8 mouse cellular contexts compared by ENCODE assay signal in genomic region chr10:84388357-84389141, GRCm38 (mm10). TPM values are rescaled to one million over a fixed set of nuclear protein-coding genes. Genes with fewer than 3 reads are reported as not detected.
A peak's percentile ranks its signal among the peaks of the same experiment; 100 is the strongest.
DNase-seq lines count a peak whose midpoint lies in the region; ATAC-seq lines count a peak whose summit lies in the region.

No protein-coding gene starts in this region.

- H3K4me2 ChIP-seq in intestine, embryonic 16.5 days (ENCODE audit: low read depth, low read length) = 0 out of 2 replicates have a peak overlapping the region, but pooled peaks have one; percentile 0

- no peak overlapping the region for H3K4me3 ChIP-seq in intestine, embryonic 16.5 days (ENCODE audit: low read length)

- no peak overlapping the region for H3K9ac ChIP-seq in intestine, embryonic 16.5 days (ENCODE audit: low read depth, low read length)

- H3K4me1 ChIP-seq in intestine, embryonic 16.5 days (ENCODE audit: control insufficient read depth, insufficient read depth, low read length) = peaks cover 32% of the 10 kb centered on the region

- DNase-seq in urinary bladder, postnatal 14 days (ENCODE audit: low spot score) = peak; percentile 28
- DNase-seq in urinary bladder, adult 2 months (ENCODE audit: low spot score) = no peak
- DNase-seq in gastrocnemius, postnatal 25 days = peak; percentile 38
- DNase-seq in lung, postnatal 10 days = peak; percentile 71
- peak; percentile 54 for DNase-seq in retina, postnatal 1 day
- DNase-seq in B cell, adult 2 months = no peak
- no peak for DNase-seq in thymus, postnatal 14 days

- H3K27me3 ChIP-seq in intestine, embryonic 16.5 days (replicated peaks; ENCODE audit: control insufficient read depth, insufficient read depth, low read length) = no peaks in the 10 kb centered on the region

- no peaks in the 10 kb centered on the region for H3K9me3 ChIP-seq in intestine, embryonic 16.5 days (ENCODE audit: control insufficient read depth, low read length)

- peak; percentile 43 for ATAC-seq in intestine, embryonic 16.5 days

- H3K27ac ChIP-seq in intestine, embryonic 16.5 days (ENCODE audit: low read length) = peak overlapping the region; percentile 59

- 40% methylated on average over 22 of the region's 22 CpGs for WGBS in intestine, embryonic 16.5 days

- H3K36me3 ChIP-seq in intestine, embryonic 16.5 days (ENCODE audit: control insufficient read depth, insufficient read depth, low read length) = no peaks in the 10 kb centered on the region

RNA-seq across cellular contexts. Expression of gene Nuak1, which starts 51.8 kb away (rescaled TPM):
- polyA plus RNA-seq in urinary bladder, adult 2 months (2012; rRNA removed) = 7.6 and 9.1 TPM in 2 replicates
- 10 to 100 TPM; 12.6 to 19.4 TPM for total RNA-seq in gastrocnemius, postnatal 25 days (2021)
- 0.59 and 0.66 TPM in 2 replicates for polyA plus RNA-seq in intestine, embryonic 16.5 days (2015; fragmentation: Nextera tagmentation; extraction: Ambion mirVana)

Comparison
In these comparisons a context has a peak if more than half of its experiments do, and no peak if none do; other contexts are left out.
1. DNase-seq: peak in urinary bladder, postnatal 14 days (single experiment), gastrocnemius, postnatal 25 days (single experiment), lung, postnatal 10 days (single experiment) and retina, postnatal 1 day (single experiment); none in urinary bladder, adult 2 months (single experiment), B cell, adult 2 months (0 of 2) and thymus, postnatal 14 days (single experiment).